Mouse (Mus musculus) embryonic facial prominence, embryonic 15.5 days (tissue): ENCODE measurements around the gene Vdac1. TPM values are rescaled to one million over a fixed set of nuclear protein-coding genes. Genes with fewer than 3 reads are reported as not detected.

Experiments
- ATAC-seq: fragments of 200-750 bp; cut with Nextera tagmentation; 2 replicates; pipeline ENCODE4 v1.8.0; 2017; ENCODE audit warnings: low read depth, moderate TSS enrichment; ENCODE audit not compliant: insufficient number of reproducible peaks, low FRiP score, low TSS enrichment
- H3K27ac ChIP-seq: fragments of 300-500 bp; sonication (generic); replicated peaks from 2 replicates; pipeline ENCODE4 v1.5.1; 2015; ENCODE audit warnings: mild to moderate bottlenecking, inconsistent platforms
- H3K27me3 ChIP-seq: fragments of 300-500 bp; sonication (generic); 2 replicates; pipeline ENCODE4 v1.6.1; 2015; ENCODE audit warnings: inconsistent platforms
- H3K36me3 ChIP-seq: fragments of 300-500 bp; sonication (generic); 2 replicates; pipeline ENCODE4 v1.6.1; 2015; ENCODE audit warnings: mild to moderate bottlenecking, inconsistent platforms
- H3K4me1 ChIP-seq: fragments of 300-500 bp; sonication (generic); 2 replicates; pipeline ENCODE4 v1.6.1; 2015; ENCODE audit warnings: inconsistent platforms
- H3K4me2 ChIP-seq: fragments of 300-500 bp; sonication (generic); replicated peaks from 2 replicates; pipeline ENCODE4 v1.6.1; 2015; ENCODE audit warnings: mild to moderate bottlenecking, inconsistent platforms
- H3K4me3 ChIP-seq: fragments of 300-500 bp; sonication (generic); replicated peaks from 2 replicates; pipeline ENCODE4 v1.5.1; 2015; ENCODE audit warnings: mild to moderate bottlenecking, inconsistent platforms
- H3K9ac ChIP-seq: fragments of 300-500 bp; sonication (generic); 2 replicates; pipeline ENCODE4 v1.6.1; 2015; ENCODE audit warnings: inconsistent platforms
- H3K9me3 ChIP-seq: fragments of 300-500 bp; sonication (generic); replicated peaks from 2 replicates; pipeline ENCODE4 v1.6.1; 2016; ENCODE audit warnings: inconsistent platforms
- WGBS: fragments of 180-500 bp; shearing (Covaris S2); methylation state at CpG from one replicate; pipeline ENCODE4 v1.1.7; 2015; 5-methylcytosine and 5-hydroxymethylcytosine counted together
- polyA plus RNA-seq: library from polyadenylated mRNA; unstranded; fragments of >200 nt; fragmentation: Nextera tagmentation; extraction: Ambion mirVana; gene quantifications from 2 replicates; pipeline ENCODE4 v1.2.1, GENCODE M21; 2015

Gene Vdac1
- polyA plus RNA-seq, 1 experiment from 2014 or later: 267 TPM

GRCm38 (mm10) chr11:52421053-52421778 is 60.6 kb downstream of the Vdac1 start:
- Histone ChIP-seq H3K27ac (no peak overlapping the region), H3K27me3 (no peaks in the 10 kb centered on the region), H3K4me1 (no peaks in the 10 kb centered on the region), H3K9ac (no peak overlapping the region), H3K4me2 (no peak overlapping the region), H3K9me3 (no peaks in the 10 kb centered on the region), H3K36me3 (no peaks in the 10 kb centered on the region), H3K4me3 (no peak overlapping the region)
- 34% methylated on average over 12 of the region's 12 CpGs for WGBS
- ATAC-seq: no peak

GRCm38 (mm10) chr11:52429440-52429839 is 68.8 kb downstream of the Vdac1 start:
- 0 out of 2 replicates have a peak, but pooled peaks cover 3% of the 10 kb centered on the region for H3K4me1 ChIP-seq
- ATAC-seq: no peak
- no peaks in the 10 kb centered on the region for H3K36me3 ChIP-seq
- no peak overlapping the region for H3K4me2 ChIP-seq
- H3K4me3 ChIP-seq: no peak overlapping the region
- no peak overlapping the region for H3K27ac ChIP-seq
- no peak overlapping the region for H3K9ac ChIP-seq
- H3K27me3 ChIP-seq: no peaks in the 10 kb centered on the region
- no peaks in the 10 kb centered on the region for H3K9me3 ChIP-seq
- WGBS: 66% methylated on average over 6 of the region's 6 CpGs

- no peaks in the 10 kb centered on the region for H3K9me3 ChIP-seq
- WGBS: 55% methylated on average over 5 of the region's 5 CpGs
Observed at GRCm38 (mm10) chr11:52431594-52431993, 70.9 kb downstream of the Vdac1 start.

DNA sequence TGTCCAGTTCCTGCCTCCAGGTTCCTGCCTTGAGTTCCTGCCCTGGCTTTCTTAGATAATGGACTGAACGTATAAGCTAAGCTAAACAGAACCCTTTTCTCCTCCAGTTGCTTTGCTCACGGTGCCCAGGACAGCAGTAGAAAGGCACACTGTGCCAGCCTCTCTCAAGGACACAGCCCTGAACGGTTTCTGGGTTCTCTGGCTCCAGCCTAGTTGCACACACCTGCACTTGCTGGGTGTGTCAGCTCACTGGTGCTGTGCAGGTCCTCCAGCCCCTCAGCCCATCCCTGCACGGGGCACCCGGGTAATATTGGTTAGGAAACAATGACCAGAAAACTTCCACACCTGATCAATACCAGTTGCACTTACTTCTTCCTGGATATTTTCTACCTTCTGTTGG is 71.5 kb downstream of the Vdac1 start:
- H3K4me3 ChIP-seq: no peak overlapping the region
- no peak overlapping the region for H3K4me2 ChIP-seq
- no peaks in the 10 kb centered on the region for H3K9me3 ChIP-seq
- 0 out of 2 replicates have a peak, but pooled peaks cover 7% of the 10 kb centered on the region for H3K4me1 ChIP-seq
- no peak for ATAC-seq
- H3K9ac ChIP-seq: no peak overlapping the region
- WGBS: 87% methylated on average over 5 of the region's 5 CpGs
- no peaks in the 10 kb centered on the region for H3K27me3 ChIP-seq
- H3K36me3 ChIP-seq: no peaks in the 10 kb centered on the region
- no peak overlapping the region for H3K27ac ChIP-seq

More at GRCm38 (mm10) chr11:52431594-52431993, 70.9 kb downstream of the Vdac1 start:
- Histone ChIP-seq H3K36me3 (no peaks in the 10 kb centered on the region), H3K27me3 (no peaks in the 10 kb centered on the region), H3K9ac (no peak overlapping the region), H3K4me1 (0 out of 2 replicates have a peak, but pooled peaks cover 3% of the 10 kb centered on the region), H3K27ac (no peak overlapping the region), H3K4me2 (no peak overlapping the region), H3K4me3 (no peak overlapping the region)
- ATAC-seq: no peak

- H3K4me3 ChIP-seq: no peak overlapping the region
- 0 out of 2 replicates have a peak, but pooled peaks cover 11% of the 10 kb centered on the region for H3K4me1 ChIP-seq
- no peaks in the 10 kb centered on the region for H3K27me3 ChIP-seq
- no peaks in the 10 kb centered on the region for H3K36me3 ChIP-seq
- no peak for ATAC-seq
- H3K9ac ChIP-seq: no peak overlapping the region
- H3K9me3 ChIP-seq: no peaks in the 10 kb centered on the region
- H3K27ac ChIP-seq: no peak overlapping the region
- no peak overlapping the region for H3K4me2 ChIP-seq
- WGBS: 59% methylated on average over 8 of the region's 8 CpGs
Observed at GRCm38 (mm10) chr11:52433076-52433796, 72.6 kb downstream of the Vdac1 start.

- Histone ChIP-seq H3K27me3 (no peaks in the 10 kb centered on the region), H3K9me3 (no peaks in the 10 kb centered on the region), H3K4me2 (no peak overlapping the region), H3K27ac (no peak overlapping the region), H3K4me3 (no peak overlapping the region), H3K9ac (no peak overlapping the region), H3K36me3 (no peaks in the 10 kb centered on the region), H3K4me1 (0 out of 2 replicates have a peak, but pooled peaks cover 11% of the 10 kb centered on the region)
- no peak for ATAC-seq
- 20% methylated on average over 2 of the region's 2 CpGs for WGBS
Observed at GRCm38 (mm10) chr11:52433797-52434195, 73.1 kb downstream of the Vdac1 start.

DNA sequence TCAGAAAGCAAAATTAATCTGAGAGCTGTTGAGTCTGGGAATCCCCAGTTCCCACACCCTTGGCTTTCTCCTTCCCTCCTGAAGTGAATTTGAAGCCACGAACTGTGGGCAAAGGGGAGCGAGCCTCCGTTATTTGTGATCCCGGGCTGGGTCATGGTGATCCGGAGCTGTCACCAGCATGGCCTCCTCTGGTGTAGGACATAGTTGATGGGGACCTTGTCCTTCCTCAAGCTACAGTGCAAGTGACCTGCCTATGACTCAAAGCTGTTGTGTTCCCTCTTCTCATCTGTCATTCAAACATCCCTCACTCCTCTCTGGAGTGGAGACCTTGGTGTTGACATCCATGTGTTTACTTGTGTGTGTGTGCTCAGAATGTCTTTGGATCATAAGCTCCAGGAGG is 74.8 kb downstream of the Vdac1 start:
- H3K36me3 ChIP-seq: no peaks in the 10 kb centered on the region
- WGBS: 94% methylated on average over 5 of the region's 5 CpGs
- H3K27ac ChIP-seq: no peak overlapping the region
- no peaks in the 10 kb centered on the region for H3K27me3 ChIP-seq
- ATAC-seq: no peak
- no peak overlapping the region for H3K4me3 ChIP-seq
- no peaks in the 10 kb centered on the region for H3K9me3 ChIP-seq
- H3K9ac ChIP-seq: no peak overlapping the region
- H3K4me2 ChIP-seq: no peak overlapping the region
- 0 out of 2 replicates have a peak, but pooled peaks cover 11% of the 10 kb centered on the region for H3K4me1 ChIP-seq

DNA sequence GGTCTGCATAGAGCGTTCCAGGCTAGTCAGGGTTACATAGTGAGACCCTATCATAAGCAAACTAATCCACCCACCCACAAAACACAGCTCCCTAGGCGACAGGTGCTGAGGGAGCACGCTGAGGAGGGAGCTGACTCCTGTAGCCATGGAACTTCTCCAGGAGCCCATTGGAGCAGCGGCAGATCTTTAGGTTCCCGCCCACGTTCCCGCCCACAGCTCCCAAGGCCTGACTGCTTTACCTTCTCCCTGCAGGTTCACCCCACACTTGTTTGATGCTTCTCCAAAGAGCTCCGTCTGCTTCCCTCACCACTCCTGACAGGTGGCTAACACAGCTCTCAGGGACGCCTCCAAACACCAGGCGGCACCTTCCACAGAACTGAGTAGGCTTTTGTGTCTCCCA is 76.5 kb downstream of the Vdac1 start:
- ATAC-seq: peak; percentile 61; the same call in 1 of the 2 replicates
- Histone ChIP-seq H3K9ac (no peak overlapping the region), H3K27me3 (no peaks in the 10 kb centered on the region), H3K4me1 (0 out of 2 replicates have a peak, but pooled peaks cover 11% of the 10 kb centered on the region), H3K4me3 (no peak overlapping the region), H3K36me3 (no peaks in the 10 kb centered on the region), H3K9me3 (no peaks in the 10 kb centered on the region), H3K4me2 (no peak overlapping the region), H3K27ac (no peak overlapping the region)
- WGBS: 15% methylated on average over 10 of the region's 10 CpGs

Other genes starting within 250 kb of the Vdac1 start
- not detected in 2 replicates for gene Olfr1373, start 215.3 kb upstream of the Vdac1 start, polyA plus RNA-seq
- gene Olfr1371, start 146.9 kb upstream of the Vdac1 start, polyA plus RNA-seq: not detected in 2 replicates
- gene Skp1a, start 128.9 kb upstream of the Vdac1 start, polyA plus RNA-seq: 748 and 818 TPM in 2 replicates
- 21.5 and 22.6 TPM in 2 replicates for gene Tcf7, start 77.8 kb upstream of the Vdac1 start, polyA plus RNA-seq
- gene 9530068E07Rik, start 35.6 kb downstream of the Vdac1 start, polyA plus RNA-seq: 201 and 210 TPM in 2 replicates